Mouse (Mus musculus) frontal cortex, adult (tissue): ENCODE results near the gene Utrn.

Experiments used
- ATAC-seq: cut with Nextera tagmentation; 2 replicates; pipeline ENCODE4 v1.9.2; 2017; ENCODE audit warnings: mild to moderate bottlenecking, moderate library complexity, mixed read lengths; ENCODE audit not compliant: low TSS enrichment

Utrn gene

GRCm38 (mm10) chr10:12869846-12870245, 681 bp upstream of the Utrn start:
- no peak for ATAC-seq

GRCm38 (mm10) chr10:12868189-12869028, 756 bp downstream of the Utrn start:
- ATAC-seq: peak; percentile 24

GRCm38 (mm10) chr10:12867733-12868188, 1.4 kb downstream of the Utrn start:
- no peak for ATAC-seq

- ATAC-seq: peak; percentile 33; the same call in 1 of the 2 replicates
Measured at GRCm38 (mm10) chr10:12866971-12867732, 2.0 kb downstream of the Utrn start.

GRCm38 (mm10) chr10:12865201-12865600, 4.0 kb downstream of the Utrn start:
- no peak for ATAC-seq

GRCm38 (mm10) chr10:12863581-12863980, 5.6 kb downstream of the Utrn start:
- ATAC-seq: no peak

GRCm38 (mm10) chr10:12862047-12862446, 7.1 kb downstream of the Utrn start:
- ATAC-seq: no peak

GRCm38 (mm10) chr10:12861381-12861780, 7.8 kb downstream of the Utrn start:
- no peak for ATAC-seq

- no peak for ATAC-seq
Measured at GRCm38 (mm10) chr10:12860765-12861164, 8.4 kb downstream of the Utrn start.

GRCm38 (mm10) chr10:12860331-12860730, 8.8 kb downstream of the Utrn start:
- no peak for ATAC-seq

GRCm38 (mm10) chr10:12858017-12858416, 11.1 kb downstream of the Utrn start:
- peak; percentile 85 for ATAC-seq

GRCm38 (mm10) chr10:12854298-12854697, 14.9 kb downstream of the Utrn start:
- ATAC-seq: no peak

- ATAC-seq: no peak
Measured at GRCm38 (mm10) chr10:12853776-12854175, 15.4 kb downstream of the Utrn start.

- ATAC-seq: no peak
Measured at GRCm38 (mm10) chr10:12853196-12853620, 16.0 kb downstream of the Utrn start.

- peak; percentile 41; the same call in 1 of the 2 replicates for ATAC-seq
Measured at GRCm38 (mm10) chr10:12852416-12853195, 16.6 kb downstream of the Utrn start.

- ATAC-seq: no peak
Measured at GRCm38 (mm10) chr10:12850781-12851471, 18.2 kb downstream of the Utrn start.

GRCm38 (mm10) chr10:12848322-12849108, 20.6 kb downstream of the Utrn start:
- peak; percentile 91 for ATAC-seq

- no peak for ATAC-seq
Measured at GRCm38 (mm10) chr10:12842543-12842942, 26.6 kb downstream of the Utrn start.

GRCm38 (mm10) chr10:12841497-12841896, 27.7 kb downstream of the Utrn start:
- ATAC-seq: no peak

GRCm38 (mm10) chr10:12837636-12838035, 31.5 kb downstream of the Utrn start:
- ATAC-seq: no peak
